Mouse (Mus musculus) mature B cell (primary cell): ENCODE results near the gene Cdk13.

Experiments
- in situ Hi-C: fragments of 300-500 bp; cut with MboI; formaldehyde crosslinking; loops from 2 replicates; pipeline ENCODE4 v1.14.3; 2019

The Cdk13 gene

DNA sequence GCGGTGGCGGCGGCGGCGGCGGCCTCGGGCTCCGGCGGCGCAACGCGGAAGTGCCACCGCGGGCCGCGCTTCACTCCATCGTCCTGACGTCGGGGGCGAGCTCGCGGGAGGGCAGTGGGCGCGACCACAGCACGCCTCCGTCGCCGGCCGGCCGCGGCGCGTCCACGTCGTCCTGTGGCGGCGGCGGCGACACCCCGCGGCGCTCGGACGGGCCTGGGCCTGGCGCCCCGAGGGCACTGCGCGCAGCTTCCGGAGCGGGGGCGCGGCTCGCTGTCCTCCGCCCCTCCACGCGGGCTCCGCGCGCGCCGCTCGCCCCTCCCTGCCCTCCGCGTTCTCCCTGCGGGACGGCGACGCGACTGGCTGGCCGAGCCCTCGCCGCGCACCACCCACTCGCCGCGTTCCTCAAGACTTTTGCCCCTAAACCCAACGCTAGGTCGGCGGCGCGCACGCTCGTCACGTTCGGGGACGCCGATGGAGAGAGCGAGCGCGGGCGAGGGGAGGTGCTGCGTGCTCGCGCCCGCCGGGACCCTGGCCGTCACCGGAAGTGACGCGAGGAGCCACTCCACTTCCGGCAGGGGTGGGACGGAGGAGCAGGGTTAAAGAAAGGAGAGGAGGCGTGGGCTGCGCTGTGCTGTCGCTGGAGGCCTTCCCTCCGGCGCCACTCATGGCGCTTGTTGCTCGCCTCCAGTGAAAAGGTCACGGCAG is at the start of gene Cdk13:
Gene Cdk13, minus strand, starts transcription at position 189 of the 705 bp plus-strand sequence.
- in situ Hi-C loops = no loop called here

DNA sequence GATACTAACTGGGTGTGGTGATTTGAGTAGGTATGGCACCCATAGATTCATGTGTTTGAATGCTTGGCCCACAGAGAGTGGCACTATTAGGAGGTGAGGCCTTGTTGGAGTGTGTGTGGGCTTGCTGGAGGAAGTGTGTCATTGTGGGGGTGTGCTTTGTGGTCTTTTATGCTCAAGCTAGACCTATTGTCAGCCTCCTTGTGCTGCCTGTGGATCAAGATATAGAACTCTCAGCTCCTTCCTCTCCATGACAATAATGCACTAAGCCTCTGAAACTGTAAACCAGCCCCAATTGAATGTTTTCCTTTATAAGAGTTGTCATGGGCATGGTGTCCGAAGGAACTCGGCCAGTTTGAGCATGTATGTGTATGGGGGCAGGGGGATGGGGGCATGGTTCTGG is 38.4 kb upstream of the Cdk13 start:
- in situ Hi-C loops = no loop called here

DNA sequence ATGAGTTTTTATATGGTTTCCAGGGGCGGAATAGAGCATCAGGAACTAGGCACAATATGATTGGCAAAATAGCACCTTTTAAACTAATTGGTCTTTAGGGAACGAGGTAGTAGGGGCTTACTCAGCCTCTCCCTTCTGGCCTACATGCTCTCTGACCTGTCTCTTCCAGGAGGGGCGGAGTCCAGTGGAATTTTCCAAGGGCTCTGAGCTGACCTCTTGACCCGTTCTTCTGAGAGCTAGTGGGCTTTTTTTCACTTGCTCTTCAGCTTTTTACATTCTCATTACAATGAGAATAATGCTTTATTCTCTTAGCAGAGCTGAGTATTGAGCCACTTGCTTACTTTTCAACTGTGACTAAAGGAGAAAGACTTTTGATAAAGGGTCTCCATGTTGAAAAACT is 37.9 kb upstream of the Cdk13 start:
- in situ Hi-C loops = no loop called here

DNA sequence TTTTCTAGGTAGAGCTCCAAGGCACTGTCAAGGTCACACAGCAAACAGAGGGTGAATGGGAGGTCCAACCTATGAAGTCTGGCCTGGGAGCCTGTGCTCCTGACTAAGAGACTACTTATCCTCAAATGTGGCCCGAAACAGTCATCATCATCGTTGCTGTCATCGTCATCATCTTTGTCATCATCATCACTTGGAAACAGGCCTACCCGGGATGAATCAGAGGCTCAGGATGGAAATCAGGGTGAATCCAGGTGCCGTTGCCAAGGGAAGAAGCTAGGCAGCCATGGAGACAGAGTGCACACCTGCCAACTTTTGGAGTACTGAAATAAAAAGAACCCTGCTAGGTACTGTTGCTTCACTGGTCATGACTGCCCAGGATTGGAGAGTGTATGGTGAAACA is 34.2 kb upstream of the Cdk13 start:
- in situ Hi-C loops = loop anchor here (10.0 kb wide), 1 partner anchor 94 kb away; no protein-coding TSS in a partner anchor

DNA sequence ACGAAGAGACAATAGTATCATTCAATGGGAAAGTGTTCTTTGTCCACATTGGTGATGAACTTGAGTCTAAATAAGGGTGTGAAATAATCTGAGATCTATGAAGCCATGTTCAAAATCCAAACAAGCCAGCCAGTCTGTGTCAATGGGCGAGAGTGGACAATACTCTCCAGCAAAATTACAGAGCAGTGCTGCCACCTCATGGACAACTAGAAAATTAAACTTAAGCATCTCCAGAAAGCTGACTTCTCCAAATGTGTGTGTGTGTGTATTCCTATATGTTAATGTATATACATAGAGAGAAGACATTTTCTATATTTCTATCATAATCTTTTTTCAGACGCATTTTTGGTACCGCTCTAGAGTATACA is 33.6 kb upstream of the Cdk13 start:
- in situ Hi-C loops = loop anchor here (10.0 kb wide), 1 partner anchor 94 kb away; no protein-coding TSS in a partner anchor

DNA sequence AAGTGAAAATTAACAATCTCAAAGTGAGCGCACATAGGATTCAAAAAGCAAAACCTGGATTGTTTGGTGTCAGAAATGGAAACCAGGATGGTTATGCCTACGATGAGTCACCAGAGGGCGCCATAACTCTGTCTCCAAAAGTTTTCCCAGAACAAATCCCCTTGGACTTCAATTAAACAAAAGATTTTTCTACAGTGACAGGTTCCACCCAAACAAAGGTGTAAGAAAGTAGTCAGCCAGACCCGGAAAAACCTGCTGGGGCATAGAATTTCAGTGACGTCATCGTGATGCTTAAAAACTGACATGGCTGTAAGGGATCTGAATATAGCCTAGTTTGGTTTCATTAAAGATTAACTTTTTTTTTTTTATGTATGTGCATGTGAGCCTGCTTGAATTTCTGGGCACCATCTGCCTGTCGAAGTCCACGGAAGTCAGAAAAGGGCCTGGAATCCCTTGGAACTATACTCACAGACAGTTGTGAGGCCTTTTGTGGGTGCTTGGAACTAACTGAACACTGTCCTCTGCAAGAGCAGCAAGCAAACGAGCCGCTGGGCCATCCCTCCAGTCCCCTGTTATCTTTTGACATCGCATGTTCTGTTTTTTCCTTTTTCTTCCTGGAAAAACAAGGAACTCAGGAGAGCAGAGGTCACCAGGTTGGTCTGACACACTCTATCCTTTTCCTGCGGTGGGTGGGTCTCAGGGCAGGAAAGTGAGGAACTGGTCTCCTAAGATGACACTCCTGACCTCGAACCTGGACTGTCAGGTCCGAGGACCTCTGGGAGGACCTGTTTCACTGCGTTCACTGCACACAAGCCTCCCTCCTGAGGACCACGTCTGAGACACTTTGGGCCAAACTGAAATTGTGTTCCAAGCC is 33.0 kb upstream of the Cdk13 start:
- in situ Hi-C loops = loop anchor here (10.0 kb wide), 1 partner anchor 93 kb away; no protein-coding TSS in a partner anchor

DNA sequence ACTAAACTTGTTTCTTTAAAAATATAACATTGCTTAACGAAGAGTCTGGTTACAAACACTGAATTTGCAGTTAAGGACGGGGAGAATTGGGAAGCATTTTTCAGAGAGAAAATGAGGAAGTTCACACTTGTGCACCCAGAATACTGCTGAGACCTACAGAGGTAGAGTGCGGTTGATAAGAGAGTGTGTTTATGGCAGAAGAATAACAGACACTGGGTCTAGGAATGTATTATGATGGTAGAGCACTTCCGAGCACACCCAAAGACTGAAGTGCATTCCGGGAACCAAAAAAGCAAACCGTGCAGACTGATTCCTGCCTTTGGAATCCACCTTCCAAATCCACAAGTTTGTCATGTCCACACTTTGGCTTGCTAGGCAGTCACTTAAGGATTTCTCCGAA is 31.9 kb upstream of the Cdk13 start:
- in situ Hi-C loops = loop anchor here (10.0 kb wide), 1 partner anchor 92 kb away; no protein-coding TSS in a partner anchor

DNA sequence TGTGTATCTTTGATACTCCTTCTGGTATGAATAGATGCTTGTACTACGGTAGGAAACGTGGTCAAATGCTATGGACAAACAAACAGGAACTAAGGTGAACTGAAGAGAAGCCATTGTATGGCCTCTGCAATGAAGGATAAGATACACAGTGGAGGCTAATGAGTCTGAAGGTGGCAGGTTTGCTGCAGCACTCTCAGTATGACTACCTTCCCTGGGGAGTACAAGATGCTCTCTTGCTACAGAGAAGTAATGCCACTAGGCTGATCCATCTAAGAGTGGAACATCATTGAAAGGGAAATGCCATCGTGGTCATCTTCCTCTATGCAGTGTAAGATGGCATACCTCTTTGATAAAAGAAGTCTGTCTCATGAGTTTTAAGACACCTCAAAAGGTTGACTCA is 28.0 kb upstream of the Cdk13 start:
- in situ Hi-C loops = loop anchor here (10.0 kb wide), 1 partner anchor 88 kb away; no protein-coding TSS in a partner anchor

DNA sequence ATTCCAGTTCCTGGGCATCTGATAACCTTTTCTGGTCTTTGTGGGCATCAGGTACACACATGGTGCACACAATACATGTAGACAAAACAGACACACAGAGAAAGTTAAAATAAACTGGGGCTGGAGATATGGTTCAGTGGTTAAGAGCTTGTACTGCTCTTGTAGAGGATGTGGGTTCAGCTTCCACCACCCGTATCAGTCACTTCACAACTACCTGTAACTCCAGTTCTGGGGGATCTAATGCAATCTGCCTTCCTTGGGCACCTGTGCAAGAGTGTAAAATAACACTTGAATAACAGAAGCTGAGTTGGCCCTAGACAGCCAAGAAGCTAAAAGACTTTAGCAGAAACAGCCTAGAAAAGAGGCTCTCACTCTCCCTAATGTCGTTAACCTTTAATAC is 12.3 kb upstream of the Cdk13 start:
- in situ Hi-C loops = no loop called here

DNA sequence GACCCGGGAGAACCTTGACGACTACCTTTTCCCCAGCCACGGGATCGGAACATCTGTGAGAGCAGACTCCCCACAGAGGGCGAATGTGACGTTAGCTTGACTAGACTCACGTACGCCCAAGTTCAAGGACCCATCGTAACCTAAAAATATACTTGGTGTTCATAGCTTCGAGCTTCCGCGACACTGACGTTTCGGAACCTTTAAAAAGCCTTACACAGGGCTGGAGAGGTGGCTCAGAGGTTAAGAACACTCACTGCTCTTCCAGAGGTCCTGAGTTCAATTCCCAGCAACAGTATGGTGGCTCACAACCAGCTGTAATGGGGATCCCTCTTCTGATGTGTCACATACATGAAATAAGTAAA is 698 bp upstream of the Cdk13 start:
- in situ Hi-C loops = no loop called here

DNA sequence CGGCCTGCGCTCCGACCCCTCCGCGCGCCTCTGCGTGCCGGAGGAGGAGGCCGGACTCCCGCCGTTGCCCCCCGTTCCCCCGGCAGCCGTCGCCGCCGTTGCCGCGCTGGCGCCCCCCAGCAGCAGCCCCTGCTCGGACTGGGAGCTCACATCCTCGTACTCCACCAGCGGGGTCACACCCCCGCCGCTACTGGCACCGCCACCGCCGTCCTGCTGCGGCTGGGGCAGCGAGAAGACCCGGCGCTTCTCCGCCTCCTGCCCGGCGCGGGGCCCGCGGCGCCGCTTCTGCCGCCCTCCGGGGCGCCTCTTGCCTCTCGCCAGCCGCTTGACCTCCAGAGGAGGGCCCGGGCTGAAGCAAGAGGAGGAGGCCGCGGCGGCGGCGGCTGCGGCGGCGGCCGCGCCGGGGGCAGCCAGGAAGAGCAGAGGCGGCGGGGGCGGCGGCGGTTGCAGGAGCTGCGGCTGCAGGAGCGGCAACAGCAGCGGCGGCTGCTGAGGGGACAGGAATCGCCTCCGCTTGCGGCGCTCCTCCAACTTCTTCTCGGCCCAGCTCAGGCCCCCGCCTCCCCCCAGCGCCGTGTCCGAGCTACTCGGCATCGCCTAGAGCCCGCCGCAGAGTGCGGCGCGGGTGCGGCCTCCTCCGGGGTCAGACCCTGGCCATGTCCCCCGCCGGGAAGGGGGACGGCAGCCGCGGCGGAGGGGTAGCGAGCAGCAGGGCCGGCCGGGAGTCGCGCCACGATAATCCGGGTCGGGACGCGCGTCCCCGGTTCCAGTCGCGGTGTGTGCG is 647 bp downstream of the Cdk13 start:
- in situ Hi-C loops = no loop called here

DNA sequence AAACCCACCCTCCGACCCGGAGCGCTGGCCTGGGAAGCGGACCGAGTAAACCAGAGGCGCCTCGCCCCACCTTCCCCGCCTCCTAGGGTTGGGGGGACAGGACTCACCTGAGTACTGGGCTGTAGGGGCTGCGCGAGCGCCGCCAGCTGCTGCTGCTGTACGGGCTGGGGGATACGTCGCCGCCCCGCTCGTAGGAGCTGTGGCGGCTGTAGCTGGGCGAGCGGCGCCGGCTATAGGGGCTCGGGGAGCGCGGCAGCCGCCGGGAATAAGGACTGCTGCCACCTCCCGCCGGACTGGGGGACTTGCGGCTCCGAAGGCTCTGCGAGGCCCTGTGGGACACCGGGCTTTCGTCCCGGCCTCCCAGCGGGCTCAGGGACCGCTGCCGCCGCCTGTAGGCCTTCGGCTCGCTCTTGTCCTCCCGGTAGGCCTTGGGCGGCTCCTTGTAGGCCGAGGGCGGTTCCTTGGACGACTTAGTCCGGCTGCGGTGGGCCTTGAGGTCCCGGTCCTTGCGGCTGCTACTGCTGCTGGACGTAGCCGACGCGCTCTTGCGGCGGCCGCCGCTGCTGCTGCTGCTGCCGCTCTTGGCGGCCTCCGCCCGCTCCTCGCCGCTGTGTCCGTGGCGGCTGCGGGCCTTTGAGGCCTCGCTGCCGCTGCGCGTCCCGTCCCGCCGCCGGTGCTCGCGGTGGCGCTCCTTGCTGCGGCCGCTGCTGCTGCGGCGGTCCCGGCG is 1.4 kb downstream of the Cdk13 start:
- in situ Hi-C loops = no loop called here

DNA sequence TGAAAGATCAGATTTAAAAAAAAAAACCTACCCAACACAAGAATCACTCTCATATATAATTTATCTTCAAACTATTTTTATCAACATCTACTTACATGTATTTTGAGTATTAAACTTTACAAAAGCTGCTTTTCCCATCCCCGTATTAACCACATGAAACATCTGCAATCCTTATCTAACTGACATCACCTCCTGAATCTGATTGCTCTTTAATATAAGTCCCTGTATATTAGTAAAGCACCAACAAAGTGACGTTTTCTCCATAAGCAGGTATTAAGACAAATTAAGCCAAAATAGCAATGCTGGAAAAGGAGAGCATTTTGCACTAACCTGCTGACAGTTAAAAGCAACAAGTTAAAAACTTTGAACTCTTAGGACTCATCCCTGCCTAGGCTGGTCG is 2.0 kb downstream of the Cdk13 start:
- in situ Hi-C loops = no loop called here

DNA sequence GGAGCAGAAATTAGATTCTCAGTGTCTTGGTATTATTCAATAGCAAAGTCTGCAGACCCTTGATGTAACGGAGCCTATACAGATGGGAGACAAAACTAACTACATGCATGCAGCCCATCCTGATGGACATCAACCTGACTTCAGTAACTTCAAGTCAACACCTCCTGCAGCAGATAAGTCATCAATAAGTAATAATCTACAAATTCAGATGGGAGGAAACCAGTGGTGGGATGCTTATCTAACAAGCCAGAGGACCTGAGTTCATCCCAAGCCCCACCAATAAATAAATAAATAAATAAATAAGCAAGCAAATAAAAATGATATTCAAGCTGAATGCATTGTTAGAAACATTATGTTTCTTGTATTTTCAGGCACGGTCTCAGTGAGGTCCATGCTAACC is 5.2 kb downstream of the Cdk13 start:
- in situ Hi-C loops = no loop called here

DNA sequence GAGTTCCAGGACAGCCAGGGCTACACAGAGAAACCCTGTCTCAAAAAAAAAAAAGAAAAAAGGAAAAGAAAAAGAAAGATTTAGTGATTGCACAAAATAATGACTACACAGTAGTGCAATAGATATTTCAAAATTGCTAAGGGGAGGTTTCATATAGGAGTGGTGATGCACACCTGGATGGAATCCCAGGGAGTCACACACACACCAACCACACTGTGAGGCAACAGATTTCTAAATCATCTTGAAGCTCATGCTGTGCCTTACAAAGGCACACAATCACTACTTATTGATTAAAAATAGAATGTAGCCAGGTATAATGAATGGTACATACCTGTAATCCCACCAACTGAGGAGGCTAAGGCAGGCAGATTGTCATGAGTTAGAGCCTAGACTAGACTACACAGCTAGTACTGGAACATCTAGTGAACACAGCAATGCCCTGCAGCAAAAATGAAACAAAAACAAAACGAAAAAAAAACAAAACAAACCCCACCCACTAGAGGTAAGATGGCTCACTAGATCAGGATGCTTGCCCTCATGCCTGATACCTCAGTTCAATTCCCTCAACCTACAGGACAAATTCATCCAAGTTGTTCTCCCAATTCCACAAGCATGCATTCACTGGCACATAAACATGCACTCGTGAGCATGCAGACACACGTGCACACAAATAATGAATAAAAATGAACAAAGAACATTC is 9.0 kb downstream of the Cdk13 start:
- in situ Hi-C loops = no loop called here

DNA sequence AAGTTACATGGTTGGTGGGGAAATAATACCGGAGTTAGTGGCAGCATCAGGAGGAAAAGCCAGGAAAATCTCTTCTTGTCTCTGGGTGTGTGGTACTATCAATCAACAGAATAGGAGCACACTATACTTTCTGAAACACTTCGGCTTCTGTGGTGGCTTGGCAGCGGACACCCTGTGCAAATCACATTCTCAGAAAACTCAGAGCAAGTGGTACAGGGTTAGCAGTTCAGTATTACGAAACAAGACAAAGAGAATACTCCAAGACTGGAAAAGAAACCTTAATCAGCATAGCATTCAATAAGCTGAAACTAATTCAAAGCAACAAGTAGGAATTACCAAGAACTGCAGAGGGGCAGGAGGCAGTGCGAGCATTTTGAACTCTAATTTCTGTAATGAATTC is 21.3 kb downstream of the Cdk13 start:
- in situ Hi-C loops = no loop called here

DNA sequence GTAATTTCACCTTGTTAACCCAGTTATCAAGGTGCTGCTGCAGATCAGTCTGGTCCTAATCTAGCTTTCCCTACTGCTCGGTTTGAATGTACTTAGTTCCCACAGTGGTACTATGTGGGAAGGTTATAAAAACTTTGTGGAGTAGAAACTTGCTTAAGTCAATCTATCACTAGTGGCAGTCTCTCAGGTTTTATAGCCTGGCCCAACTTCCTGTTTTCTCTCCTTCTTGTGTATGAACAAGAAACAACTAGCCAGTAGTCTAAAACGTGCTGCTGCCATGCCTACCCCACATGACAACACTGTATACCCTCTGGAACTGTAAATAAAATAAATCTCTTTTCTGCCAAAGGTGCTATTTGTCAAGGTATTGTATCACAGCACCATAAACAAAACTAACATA is 25.0 kb downstream of the Cdk13 start:
- in situ Hi-C loops = no loop called here

DNA sequence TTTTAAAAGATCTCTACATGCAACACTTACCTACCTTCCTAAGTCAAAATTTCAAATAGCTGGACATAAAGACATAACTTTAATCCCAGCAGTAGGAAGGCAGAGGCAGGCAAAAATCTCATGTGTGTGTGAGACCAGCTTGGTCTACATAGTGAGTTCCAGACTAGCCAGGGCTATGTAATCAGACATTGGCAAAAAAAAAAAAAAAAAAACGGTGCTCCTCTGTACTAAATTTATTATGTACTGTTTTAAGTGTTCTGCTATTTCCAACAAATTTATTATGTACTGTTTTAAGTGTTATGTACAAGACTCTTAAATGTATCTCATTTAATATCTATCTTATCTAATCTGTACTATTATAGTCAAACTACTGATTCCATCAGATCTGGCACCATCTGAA is 28.6 kb downstream of the Cdk13 start:
- in situ Hi-C loops = no loop called here

DNA sequence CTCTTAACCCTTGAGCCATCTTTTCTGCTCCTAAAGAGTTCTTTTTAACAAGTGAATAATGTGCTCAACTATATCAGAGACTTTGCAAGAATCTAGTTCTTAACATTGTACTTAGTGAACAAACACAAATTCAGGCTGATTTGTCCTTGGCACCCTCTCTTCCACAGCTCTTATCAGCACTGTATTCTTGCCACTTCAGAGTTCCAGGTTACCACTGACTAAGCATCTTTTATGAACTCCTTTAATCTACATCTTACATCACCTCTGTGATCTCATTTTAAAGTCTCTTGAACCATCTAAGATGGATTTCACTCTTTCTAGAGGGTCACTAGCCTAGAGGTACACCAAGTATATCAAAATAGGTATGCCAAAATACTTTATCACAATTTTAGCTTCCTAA is 29.5 kb downstream of the Cdk13 start:
- in situ Hi-C loops = no loop called here

DNA sequence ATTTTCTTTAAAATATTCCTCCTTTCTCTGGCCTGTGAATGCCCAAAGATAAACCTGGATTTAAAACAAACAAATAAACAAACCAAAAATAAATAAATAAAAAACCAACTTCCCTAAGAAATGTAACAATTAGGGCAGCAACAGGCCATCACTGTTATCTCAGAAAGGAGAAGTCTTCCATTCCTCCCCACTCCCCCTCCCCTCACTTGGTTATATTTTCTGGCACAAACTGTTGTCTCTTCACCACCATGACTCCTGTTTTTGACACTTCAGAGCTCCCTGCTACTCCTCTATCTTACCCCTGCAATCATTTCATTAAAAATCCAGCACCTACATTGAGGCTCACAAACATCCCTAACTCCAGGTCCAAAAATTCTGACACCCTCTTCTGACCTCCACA is 31.8 kb downstream of the Cdk13 start:
- in situ Hi-C loops = no loop called here

DNA sequence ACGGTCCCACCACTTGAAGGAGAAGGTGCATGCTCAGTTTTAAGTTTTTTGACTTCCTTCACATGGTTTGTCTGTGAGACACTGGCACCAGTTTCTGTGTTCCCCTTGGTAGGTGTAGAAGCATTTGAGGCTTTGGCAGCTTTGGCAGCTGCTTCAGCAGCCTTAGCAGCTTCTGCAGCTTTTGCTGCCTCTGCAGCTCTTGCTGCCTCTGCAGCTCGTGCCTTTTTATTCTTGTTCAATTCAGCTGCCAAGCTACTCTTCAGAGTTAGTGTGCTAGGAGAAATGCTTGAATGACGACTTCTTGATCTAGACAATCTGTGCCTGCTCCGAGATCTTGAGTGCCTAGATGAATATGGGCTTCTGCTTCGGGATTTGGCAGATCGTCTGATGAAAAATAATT is 32.3 kb downstream of the Cdk13 start:
- in situ Hi-C loops = no loop called here
